Mouse (Mus musculus) ES-E14 (cell line): ENCODE data around the gene Tspan32. TPM values are rescaled to one million over a fixed set of nuclear protein-coding genes. Genes with fewer than 3 reads are reported as not detected.

Source experiments
- DNase-seq: peaks from one replicate; pipeline ENCODE4 v3.0.0-alpha.2; 2013; ENCODE audit warnings: low read depth, low spot score
- H3K27ac ChIP-seq: 2 replicates; pipeline ENCODE4 v1.5.1; 2012; ENCODE audit warnings: low read depth, mild to moderate bottlenecking, low read length, moderate library complexity, mixed read lengths; ENCODE audit not compliant: poor library complexity, insufficient read depth, severe bottlenecking
- H3K36me3 ChIP-seq: 2 replicates; pipeline ENCODE4 v1.6.1; 2012; ENCODE audit warnings: mild to moderate bottlenecking, low read length, moderate library complexity, mixed read lengths; ENCODE audit not compliant: control insufficient read depth, poor library complexity, insufficient read depth, severe bottlenecking
- H3K4me1 ChIP-seq, 2 experiments: fragments of 150-350 bp in 1 of 2; sonication (generic) in 1 of 2; 2 replicates each; pipeline ENCODE4 v1.6.1; 2012; ENCODE audit warnings: low read length in 2 of 2, mild to moderate bottlenecking in 1 of 2, mixed read lengths in 1 of 2; ENCODE audit not compliant: control insufficient read depth in 2 of 2, insufficient read depth in 2 of 2, poor library complexity in 1 of 2
- H3K4me3 ChIP-seq, 2 experiments: fragments of 150-350 bp in 1 of 2; sonication (generic) in 1 of 2; 2 replicates each; pipeline ENCODE4 v1.5.1; 2012; ENCODE audit warnings: low read length in 2 of 2, low read depth in 1 of 2, mild to moderate bottlenecking in 1 of 2, mixed read lengths in 1 of 2; ENCODE audit not compliant: insufficient read depth in 1 of 2, poor library complexity in 1 of 2, severe bottlenecking in 1 of 2
- H3K9ac ChIP-seq: 2 replicates; pipeline ENCODE4 v1.6.1; 2012; ENCODE audit warnings: low read depth, mild to moderate bottlenecking, low read length, mixed read lengths; ENCODE audit not compliant: poor library complexity, insufficient read depth, severe bottlenecking
- H3K9me3 ChIP-seq: fragments of 150-350 bp; sonication (generic); 2 replicates; pipeline ENCODE4 v1.6.1; 2012; ENCODE audit warnings: low read depth, mild to moderate bottlenecking, low read length; ENCODE audit not compliant: control insufficient read depth, insufficient read depth
- CHD2 ChIP-seq: IDR thresholded peaks from 2 replicates; pipeline ENCODE4 v1.6.1; 2014; ENCODE audit warnings: mild to moderate bottlenecking, low read depth, low read length, inconsistent platforms
- HCFC1 ChIP-seq: IDR thresholded peaks from 2 replicates; pipeline ENCODE4 v1.6.1; 2012; ENCODE audit warnings: low read length, inconsistent platforms, borderline replicate concordance; ENCODE audit not compliant: insufficient read depth
- MAFK ChIP-seq: IDR thresholded peaks from 2 replicates; pipeline ENCODE4 v1.6.1; 2014; ENCODE audit warnings: mild to moderate bottlenecking, low read depth, low read length, inconsistent platforms; ENCODE audit not compliant: insufficient read depth
- ZC3H11A ChIP-seq: IDR thresholded peaks from 2 replicates; pipeline ENCODE4 v1.6.1; 2012; ENCODE audit warnings: low read depth, mild to moderate bottlenecking, inconsistent platforms, low read length, borderline replicate concordance
- ZNF384 ChIP-seq: IDR thresholded peaks from 2 replicates; pipeline ENCODE4 v1.6.1; 2012; ENCODE audit warnings: low read depth, low read length, inconsistent platforms
- in situ Hi-C, 2 experiments: fragments of 600-800 bp; cut with MboI; formaldehyde crosslinking; loops; one replicate each; pipeline ENCODE4 v1.15.1; 2025; ENCODE audit warnings: low sequenced_read_pairs in 2 of 2, inconsistent platforms in 1 of 2; ENCODE audit not compliant: unreplicated experiment in 2 of 2
- total RNA-seq: library from RNA; depleted of rRNA; stranded (reverse); fragments of 300-350 nt; gene quantifications from 2 replicates; pipeline ENCODE4 v1.2.3, GENCODE M21; 2012

The Tspan32 gene
- total RNA-seq, 1 experiment = 4.3 TPM

DNA sequence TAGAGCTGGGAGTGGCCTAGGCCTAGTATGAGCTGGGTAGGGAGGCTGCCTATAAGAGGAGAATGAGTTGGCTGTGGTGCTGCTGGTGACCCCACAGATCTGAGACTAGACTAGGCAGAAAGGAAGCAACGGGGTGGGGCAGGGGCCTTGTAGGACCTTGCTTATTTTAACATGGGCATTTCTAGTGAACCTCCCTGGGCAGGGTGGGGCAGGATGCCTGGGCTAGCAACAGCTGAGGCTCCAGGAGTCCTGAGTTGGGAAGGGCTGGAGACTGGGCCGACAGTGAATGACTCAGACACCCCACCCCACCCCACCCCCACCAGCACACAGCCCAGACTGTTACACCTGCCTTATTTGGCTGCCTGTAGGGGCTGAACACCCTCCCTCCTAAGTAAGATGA is 57.9 kb downstream of the Tspan32 start:
- peaks cover 72% of the 10 kb centered on the region for H3K36me3 ChIP-seq
- in situ Hi-C loops = no loop called here

DNA sequence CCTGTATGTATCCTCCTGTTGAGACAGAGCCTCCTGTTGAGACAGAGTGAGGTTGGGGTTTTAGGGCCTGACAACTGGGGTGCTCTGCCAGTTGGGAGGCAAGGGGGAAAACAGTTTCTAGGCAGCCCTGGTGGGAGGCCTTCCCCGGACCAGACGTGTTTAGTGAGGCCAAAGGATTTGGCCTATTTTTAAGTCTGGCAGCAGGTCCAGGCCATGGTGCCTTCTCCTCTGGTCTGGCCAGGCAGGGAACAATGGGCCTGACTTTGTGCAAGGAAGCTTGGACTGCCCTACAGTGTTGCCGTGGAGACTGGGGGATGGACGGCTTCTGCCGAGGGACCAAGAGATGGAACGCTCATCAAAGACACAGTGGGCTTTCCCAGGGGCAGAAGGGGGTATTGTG is 59.4 kb downstream of the Tspan32 start:
- TF ChIP-seq ZNF384 = no peak
- TF ChIP-seq CHD2 = no peak
- no peak for TF ChIP-seq ZC3H11A
- TF ChIP-seq MAFK = no peak
- TF ChIP-seq HCFC1 = no peak
- in situ Hi-C loops = no loop called here
- no peak overlapping the region for H3K27ac ChIP-seq
- H3K9ac ChIP-seq = no peak overlapping the region
- no peak for DNase-seq
- no peak overlapping the region for H3K4me3 ChIP-seq
- peaks cover 6 to 22% of the 10 kb centered on the region in 2 experiments; a peak in 3 of 4 replicates for H3K4me1 ChIP-seq
- H3K9me3 ChIP-seq = no peaks in the 10 kb centered on the region
- peaks cover 67% of the 10 kb centered on the region for H3K36me3 ChIP-seq

More for the DNA sequence above, 57.9 kb downstream of the Tspan32 start:
- DNase-seq = no peak
- H3K27ac ChIP-seq = 0 out of 2 replicates have a peak overlapping the region, but pooled peaks have one; percentile 17
- no peak overlapping the region; the same call in 1 of the 2 replicates for H3K9ac ChIP-seq
- TF ChIP-seq CHD2 (no peak), MAFK (no peak), ZC3H11A (no peak), ZNF384 (no peak), HCFC1 (no peak)
- H3K4me3 ChIP-seq = no peak overlapping the region
- peaks cover 6 to 18% of the 10 kb centered on the region in 2 experiments; a peak in 3 of 4 replicates for H3K4me1 ChIP-seq
- no peaks in the 10 kb centered on the region for H3K9me3 ChIP-seq

DNA sequence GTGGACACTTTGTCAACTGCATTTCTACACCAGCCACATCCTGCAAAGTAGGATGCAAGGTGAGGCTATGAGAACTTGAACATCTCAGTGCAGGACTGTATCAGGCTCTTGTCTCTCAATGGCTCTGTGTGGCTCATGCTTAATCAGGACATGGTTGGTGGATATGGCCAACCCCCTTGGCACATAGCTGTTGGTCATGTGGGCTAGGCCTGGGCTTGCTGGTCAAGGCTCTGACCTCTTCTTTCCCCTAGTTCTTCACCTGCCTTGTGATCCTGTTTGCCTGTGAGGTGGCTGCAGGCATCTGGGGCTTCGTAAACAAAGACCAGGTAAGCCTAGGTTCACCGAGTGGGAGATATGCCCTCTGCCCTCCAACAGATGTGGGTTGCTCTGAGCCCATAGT is 60.8 kb downstream of the Tspan32 start:
- Histone ChIP-seq H3K36me3 (peaks cover 69% of the 10 kb centered on the region), H3K4me1 (peaks cover 6 to 31% of the 10 kb centered on the region in 2 experiments; a peak in 3 of 4 replicates)
- in situ Hi-C loops = no loop called here

DNA sequence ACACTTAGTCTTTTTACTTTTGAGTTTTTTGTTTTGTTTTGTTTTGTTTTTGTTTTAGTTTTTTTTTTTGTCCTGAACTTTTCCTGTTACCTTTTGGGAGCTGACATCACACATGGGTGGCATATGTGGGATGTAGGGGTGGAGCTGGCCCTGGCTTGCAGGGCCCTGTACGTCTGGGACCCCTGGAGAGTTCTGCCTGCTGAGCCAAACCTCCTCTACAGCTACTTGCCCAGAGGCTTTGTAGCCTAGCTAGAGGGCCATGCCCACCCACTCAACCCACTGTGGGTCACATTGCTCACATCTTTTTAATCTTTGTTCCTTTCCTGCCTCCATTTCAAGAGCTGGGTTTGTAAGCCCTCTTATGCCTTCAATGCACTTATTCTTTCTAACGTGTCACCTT is 62.6 kb downstream of the Tspan32 start:
- H3K36me3 ChIP-seq = peaks cover 60% of the 10 kb centered on the region
- no peak for DNase-seq
- H3K9ac ChIP-seq = no peak overlapping the region
- no peaks in the 10 kb centered on the region for H3K9me3 ChIP-seq
- H3K4me1 ChIP-seq = peaks cover 1 to 22% of the 10 kb centered on the region in 2 experiments; a peak in 3 of 4 replicates
- H3K27ac ChIP-seq = no peak overlapping the region
- H3K4me3 ChIP-seq = 0 out of 4 replicates have a peak overlapping the region, but pooled peaks of 1 of the 2 experiments have one; percentile 3
- TF ChIP-seq CHD2 (no peak), ZC3H11A (no peak), ZNF384 (no peak), MAFK (no peak)
- in situ Hi-C loops = no loop called here

More for the DNA sequence above, 60.8 kb downstream of the Tspan32 start:
- Histone ChIP-seq H3K9me3 (no peaks in the 10 kb centered on the region), H3K27ac (no peak overlapping the region), H3K4me3 (no peak overlapping the region), H3K9ac (no peak overlapping the region)
- no peak for TF ChIP-seq MAFK
- DNase-seq = no peak

DNA sequence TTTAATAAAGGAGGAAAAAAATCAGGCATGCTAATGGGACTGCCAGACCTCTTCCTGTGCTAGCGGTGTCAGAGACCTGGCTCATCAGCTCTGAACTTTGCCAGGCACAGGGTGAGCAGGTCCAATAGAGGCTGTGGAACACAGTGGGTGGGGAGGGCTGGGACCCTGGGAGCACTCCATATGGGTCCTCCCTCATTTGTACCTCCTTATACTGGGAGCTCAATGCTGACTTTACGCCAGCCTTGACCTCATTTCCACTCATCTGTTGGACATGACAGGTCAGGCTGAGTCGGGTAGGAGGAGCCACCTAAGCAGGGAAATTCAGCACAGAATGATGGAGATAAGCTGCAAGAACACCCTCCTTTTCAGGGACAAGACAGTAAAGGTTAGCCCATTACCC is 63.1 kb downstream of the Tspan32 start:
- H3K9me3 ChIP-seq = no peaks in the 10 kb centered on the region
- H3K4me3 ChIP-seq = peak overlapping the region; percentile 59 to 60; a peak in 2 of 4 replicates
- peak overlapping the region; percentile 78; the same call in 1 of the 2 replicates for H3K9ac ChIP-seq
- no peak for DNase-seq
- H3K36me3 ChIP-seq = peaks cover 56% of the 10 kb centered on the region
- in situ Hi-C loops = no loop called here
- TF ChIP-seq ZC3H11A = no peak
- no peak for TF ChIP-seq CHD2
- no peak for TF ChIP-seq HCFC1
- TF ChIP-seq MAFK = no peak
- TF ChIP-seq ZNF384 = no peak
- H3K27ac ChIP-seq = peak overlapping the region; percentile 89; the same call in 1 of the 2 replicates
- H3K4me1 ChIP-seq = peaks cover 0 to 19% of the 10 kb centered on the region in 2 experiments; a peak in 2 of 4 replicates
